ENCODE assay signal across 8 mouse cellular contexts in the genomic region with DNA sequence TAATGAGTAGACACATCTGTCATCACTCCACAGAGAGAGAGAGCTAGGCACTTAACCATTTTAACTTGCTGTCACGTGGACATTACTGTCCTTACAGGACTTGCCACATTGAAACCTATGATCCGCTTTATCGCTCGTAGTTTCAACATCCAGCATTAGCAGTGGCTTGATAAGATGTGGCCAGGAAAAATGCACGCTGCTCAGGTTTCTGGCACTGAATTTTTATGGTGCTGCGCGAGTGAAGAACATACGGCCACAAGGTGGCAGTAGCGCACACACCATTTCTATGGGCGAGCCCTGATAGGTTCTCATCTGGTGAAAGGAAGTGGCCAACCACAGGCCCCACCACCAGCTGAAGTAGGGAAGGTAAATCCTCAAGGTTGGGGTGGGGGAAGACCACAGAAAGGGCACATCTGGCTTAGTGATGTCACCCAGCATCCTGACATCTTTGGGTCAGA. TPM values are rescaled to one million over a fixed set of nuclear protein-coding genes. Genes with fewer than 3 reads are reported as not detected.
DNase-seq lines count a peak whose midpoint lies in the region; ATAC-seq lines count a peak whose summit lies in the region.

No protein-coding gene starts in this region.

- H3K27ac ChIP-seq in hindbrain, embryonic 15.5 days (replicated peaks), result no peak overlapping the region

- H3K36me3 ChIP-seq in hindbrain, embryonic 15.5 days, result peaks cover 14% of the 10 kb centered on the region; the same call in 1 of the 2 replicates

- peak; percentile 77 for ATAC-seq in hindbrain, embryonic 15.5 days (ENCODE audit: low FRiP score, low read depth)

- H3K4me3 ChIP-seq in hindbrain, embryonic 15.5 days, result no peak overlapping the region

- H3K4me1 ChIP-seq in hindbrain, embryonic 15.5 days (replicated peaks), result 0 out of 2 replicates have a peak, but pooled peaks cover 3% of the 10 kb centered on the region

- peak; percentile 95 for DNase-seq in NIH3T3 (ENCODE audit: low read depth)
- DNase-seq in cerebellum, postnatal 14 days, result peak; percentile 94 to 96
- peak; percentile 78 to 87 for DNase-seq in frontal cortex, postnatal 36 days (ENCODE audit: low spot score in 2 of 2)
- DNase-seq in left cerebral cortex, adult 11 months (ENCODE audit: low spot score), result peak; percentile 57
- DNase-seq in lung, postnatal 4 days, result peak; percentile 85 to 90
- DNase-seq in retina, postnatal 7 days (ENCODE audit: low read depth, low spot score), result peak; percentile 74
- DNase-seq in urinary bladder, adult 18-20 months (ENCODE audit: low spot score in 2 of 2), result peak; percentile 69 to 71

- 16% methylated on average over 10 of the region's 10 CpGs for WGBS in hindbrain, embryonic 15.5 days

- no peaks in the 10 kb centered on the region for H3K9me3 ChIP-seq in hindbrain, embryonic 15.5 days

- H3K27me3 ChIP-seq in hindbrain, embryonic 15.5 days, result no peaks in the 10 kb centered on the region

- H3K4me2 ChIP-seq in hindbrain, embryonic 15.5 days, result no peak overlapping the region

- no peak overlapping the region for H3K9ac ChIP-seq in hindbrain, embryonic 15.5 days

RNA-seq across cellular contexts. Expression of a gene that starts 21.5 kb away (rescaled TPM):
- polyA plus RNA-seq in hindbrain, embryonic 15.5 days (2015; fragmentation: Nextera tagmentation; extraction: Ambion mirVana), result 64.6 and 66.8 TPM in 2 replicates

RNA-seq across cellular contexts. Expression of a gene that starts 35.7 kb away (rescaled TPM):
- 344 and 347 TPM in 2 replicates for polyA plus RNA-seq in hindbrain, embryonic 15.5 days (2015; fragmentation: Nextera tagmentation; extraction: Ambion mirVana)

RNA-seq across cellular contexts. Expression of a gene that starts 54.4 kb away (rescaled TPM):
- 0.45 TPM in 1 of 2 replicates, not detected in the other for polyA plus RNA-seq in hindbrain, embryonic 15.5 days (2015; fragmentation: Nextera tagmentation; extraction: Ambion mirVana)
